Mouse (Mus musculus) bone marrow macrophage, adult 2 months (primary cell): ENCODE results near the gene Tceanc. TPM values are rescaled to one million over a fixed set of nuclear protein-coding genes. Genes with fewer than 3 reads are reported as not detected.

Experiments
- H3K27ac ChIP-seq: 2 replicates; pipeline ENCODE4 v1.5.1; 2012; ENCODE audit warnings: low read depth, low read length; ENCODE audit not compliant: insufficient read depth
- H3K4me1 ChIP-seq: 2 replicates; pipeline ENCODE4 v1.6.1; 2012; ENCODE audit warnings: low read length; ENCODE audit not compliant: control insufficient read depth, insufficient read depth
- H3K4me3 ChIP-seq: 2 replicates; pipeline ENCODE4 v1.5.1; 2012; ENCODE audit warnings: mild to moderate bottlenecking, low read length, moderate library complexity; ENCODE audit not compliant: insufficient read depth
- CTCF ChIP-seq: IDR thresholded peaks from 2 replicates; pipeline ENCODE4 v1.5.1; 2012; ENCODE audit warnings: low read depth, mild to moderate bottlenecking, low read length, moderate library complexity
- POLR2A ChIP-seq: IDR thresholded peaks from 2 replicates; pipeline ENCODE4 v1.6.1; 2012; ENCODE audit warnings: mild to moderate bottlenecking, low read depth, low read length, borderline replicate concordance
- polyA plus RNA-seq: library from polyadenylated mRNA; stranded (reverse); fragments of >200 nt; gene quantifications from 2 replicates; pipeline ENCODE4 v1.2.4, GENCODE M21; 2012; ENCODE audit not compliant: missing spikeins, insufficient read depth, insufficient read length

Tceanc gene
- 2.6 TPM in 2 replicates for polyA plus RNA-seq

DNA sequence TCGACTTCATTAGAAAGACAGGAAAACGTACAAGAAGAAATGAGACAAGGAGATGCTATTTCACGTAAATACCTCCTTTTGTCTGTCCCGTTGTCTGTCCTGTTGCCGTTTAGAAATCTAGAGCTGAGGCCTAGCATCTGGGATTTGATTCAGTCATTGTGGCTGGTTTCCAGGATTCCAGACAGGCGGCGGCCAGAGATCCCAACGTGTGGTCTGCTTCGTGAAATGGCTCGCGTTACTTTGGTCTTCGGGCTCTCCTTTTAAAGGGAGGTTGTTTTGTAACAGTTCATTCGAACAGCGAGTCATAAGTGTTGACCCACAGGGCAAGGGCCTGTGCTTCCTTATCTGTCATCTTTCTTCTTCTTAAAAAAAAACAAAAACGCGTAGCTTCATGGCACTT, at the start of gene Tceanc:
TSS of gene Tceanc (minus strand) at position 223 of the 400 bp plus-strand sequence.
- no peaks in the 10 kb centered on the region for H3K4me1 ChIP-seq
- H3K27ac ChIP-seq = no peak within 1 kb of the TSS
- TF ChIP-seq CTCF (no peak), POLR2A (no peak)
- H3K4me3 ChIP-seq = no peak within 1 kb of the TSS

DNA sequence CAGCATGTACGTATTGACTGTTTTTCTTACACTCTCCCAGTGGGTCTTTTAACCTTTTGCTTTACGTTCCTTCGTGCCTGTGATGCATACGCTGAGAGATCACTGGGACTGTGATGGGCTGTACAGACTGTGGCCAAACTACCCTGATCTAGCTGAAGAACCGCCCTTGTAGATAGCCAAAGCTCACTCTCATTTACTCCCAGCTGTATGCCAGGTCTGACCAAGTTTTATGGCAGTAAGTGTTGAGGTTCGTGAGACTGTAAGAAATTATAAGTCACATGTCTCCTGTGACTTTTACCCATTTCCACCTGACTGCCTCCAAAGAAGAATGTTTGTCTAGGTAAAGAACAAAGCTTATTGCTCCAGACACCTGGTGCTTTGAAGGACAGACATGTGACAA, 47.6 kb upstream of the Tceanc start:
- Histone ChIP-seq H3K4me3 (no peak overlapping the region), H3K4me1 (no peaks in the 10 kb centered on the region), H3K27ac (no peak overlapping the region)
- no peak for TF ChIP-seq CTCF
- TF ChIP-seq POLR2A = no peak

DNA sequence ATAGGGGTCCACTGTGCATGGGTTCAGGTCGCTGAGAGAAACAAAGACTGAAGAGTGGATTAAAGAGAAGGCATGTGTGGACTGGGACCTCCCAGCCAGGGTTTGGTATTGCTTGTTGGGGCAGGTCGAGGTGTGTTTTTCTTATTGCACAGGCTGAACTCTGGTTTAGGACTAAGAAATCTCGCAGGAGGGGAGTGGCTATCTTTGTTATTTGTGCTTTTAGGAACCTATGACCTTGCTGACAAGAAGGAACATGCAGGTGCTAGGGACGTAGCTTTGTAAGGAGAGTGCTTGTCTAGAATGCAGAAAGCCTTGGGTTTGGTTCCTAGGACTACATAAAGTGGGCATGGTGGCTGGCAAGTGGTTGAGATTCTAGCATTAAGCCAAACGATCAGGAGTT, 47.0 kb upstream of the Tceanc start:
- Histone ChIP-seq H3K4me3 (no peak overlapping the region), H3K27ac (no peak overlapping the region), H3K4me1 (no peaks in the 10 kb centered on the region)
- TF ChIP-seq CTCF = no peak
- TF ChIP-seq POLR2A = no peak

DNA sequence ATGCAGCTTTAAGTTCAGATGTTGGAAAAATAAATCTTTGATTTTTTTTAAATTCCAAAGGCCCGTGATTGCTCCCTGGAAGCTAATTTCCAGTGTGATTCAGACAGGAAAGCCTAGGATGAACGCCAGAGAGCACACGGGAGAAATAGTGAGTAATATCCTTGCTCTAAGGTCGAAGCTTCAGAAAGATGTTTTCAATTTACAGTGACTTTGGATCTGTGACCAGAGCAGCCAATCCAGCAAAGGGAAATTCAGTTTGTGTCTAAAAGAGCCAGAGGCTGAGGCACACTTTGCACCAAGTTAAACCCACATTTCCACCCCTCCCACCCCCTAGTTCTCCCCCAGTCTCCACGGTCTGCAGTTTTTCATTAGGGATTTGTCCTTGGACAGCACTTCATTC, 46.5 kb upstream of the Tceanc start:
- no peak overlapping the region for H3K4me3 ChIP-seq
- no peak overlapping the region for H3K27ac ChIP-seq
- no peak for TF ChIP-seq CTCF
- no peak for TF ChIP-seq POLR2A
- no peaks in the 10 kb centered on the region for H3K4me1 ChIP-seq

DNA sequence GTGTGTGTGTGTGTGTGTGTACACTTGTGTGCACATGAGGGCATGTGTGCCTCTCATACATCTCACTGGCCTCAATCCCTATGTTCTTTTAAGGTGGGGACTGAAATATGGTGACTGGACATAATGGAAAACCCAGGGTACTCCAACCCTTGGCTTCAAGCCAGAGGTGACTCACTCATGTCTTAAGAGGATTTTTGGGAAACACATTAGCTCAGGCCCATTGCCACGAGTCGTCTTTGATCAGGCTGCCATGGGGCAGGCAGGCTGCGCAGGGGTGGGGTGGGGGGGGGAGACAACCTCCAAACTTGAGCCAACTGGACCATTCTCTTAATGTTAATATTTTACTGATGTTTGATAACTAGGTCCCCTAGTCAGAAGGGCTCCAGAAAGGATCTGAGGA, 41.0 kb upstream of the Tceanc start:
- H3K4me1 ChIP-seq = no peaks in the 10 kb centered on the region
- TF ChIP-seq POLR2A = no peak
- TF ChIP-seq CTCF = no peak
- H3K4me3 ChIP-seq = no peak overlapping the region
- no peak overlapping the region for H3K27ac ChIP-seq

DNA sequence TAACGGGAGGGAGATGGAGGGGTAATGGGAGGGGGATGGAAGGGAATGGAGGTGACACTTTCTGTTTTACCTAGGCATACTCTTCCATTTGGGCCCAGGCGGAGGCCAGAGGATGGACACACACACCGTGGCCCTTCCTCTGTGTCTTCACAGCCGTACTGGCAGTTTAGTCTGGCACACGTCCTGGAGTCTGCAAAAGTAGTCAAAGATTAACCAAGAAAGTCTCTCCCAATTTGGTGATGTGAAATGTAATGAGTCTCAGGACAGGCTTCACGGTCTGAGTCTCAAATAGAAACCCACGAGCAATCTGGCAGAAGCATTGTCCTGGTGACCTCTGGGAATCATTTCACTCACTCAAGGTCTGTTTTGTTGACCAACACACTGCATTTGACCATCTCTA, 34.0 kb upstream of the Tceanc start:
- Histone ChIP-seq H3K4me1 (no peaks in the 10 kb centered on the region), H3K27ac (no peak overlapping the region), H3K4me3 (no peak overlapping the region)
- no peak for TF ChIP-seq POLR2A
- no peak for TF ChIP-seq CTCF

DNA sequence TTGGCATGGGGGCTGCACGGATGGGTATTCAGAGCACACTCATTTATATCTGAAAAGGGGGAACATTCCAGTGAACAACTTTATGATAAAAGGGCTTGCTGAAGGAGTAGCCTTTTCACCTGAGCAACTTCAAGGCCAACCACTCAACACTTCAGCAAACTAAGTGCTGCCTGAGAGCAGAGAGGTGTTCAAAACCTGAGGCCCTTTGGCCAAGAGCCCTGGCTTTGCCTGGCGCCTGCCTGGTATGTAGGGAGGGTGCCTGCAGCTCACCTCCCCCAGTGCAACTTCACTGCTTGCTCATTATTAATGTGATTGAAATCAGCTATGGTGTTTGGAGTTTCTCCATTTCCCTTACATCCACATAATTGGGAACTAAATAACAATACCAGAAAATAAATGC, 28.1 kb upstream of the Tceanc start:
- no peak overlapping the region for H3K27ac ChIP-seq
- H3K4me3 ChIP-seq = no peak overlapping the region
- H3K4me1 ChIP-seq = no peaks in the 10 kb centered on the region
- TF ChIP-seq POLR2A (no peak), CTCF (no peak)

DNA sequence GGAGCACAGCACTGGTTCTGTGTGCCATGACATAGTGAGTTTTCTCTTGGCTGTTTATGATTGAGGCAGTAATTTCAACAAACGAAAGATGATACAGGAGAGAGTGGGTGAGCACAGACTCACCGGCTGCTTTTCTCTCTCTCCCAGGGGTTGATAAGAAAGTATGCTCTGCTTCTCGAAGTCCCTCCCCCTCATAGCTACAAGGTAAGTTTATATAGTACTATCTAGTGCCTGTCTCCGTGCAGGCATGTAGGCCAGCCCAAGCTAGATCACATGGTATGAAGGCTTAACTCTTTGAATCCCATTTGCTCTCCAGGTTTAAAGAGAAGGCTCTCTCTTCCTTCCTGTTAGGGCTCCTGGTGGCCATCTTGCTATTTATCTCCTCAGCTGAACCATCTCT, 16.8 kb upstream of the Tceanc start:
- TF ChIP-seq POLR2A (no peak), CTCF (no peak)
- no peak overlapping the region for H3K27ac ChIP-seq
- no peaks in the 10 kb centered on the region for H3K4me1 ChIP-seq
- H3K4me3 ChIP-seq = no peak overlapping the region

DNA sequence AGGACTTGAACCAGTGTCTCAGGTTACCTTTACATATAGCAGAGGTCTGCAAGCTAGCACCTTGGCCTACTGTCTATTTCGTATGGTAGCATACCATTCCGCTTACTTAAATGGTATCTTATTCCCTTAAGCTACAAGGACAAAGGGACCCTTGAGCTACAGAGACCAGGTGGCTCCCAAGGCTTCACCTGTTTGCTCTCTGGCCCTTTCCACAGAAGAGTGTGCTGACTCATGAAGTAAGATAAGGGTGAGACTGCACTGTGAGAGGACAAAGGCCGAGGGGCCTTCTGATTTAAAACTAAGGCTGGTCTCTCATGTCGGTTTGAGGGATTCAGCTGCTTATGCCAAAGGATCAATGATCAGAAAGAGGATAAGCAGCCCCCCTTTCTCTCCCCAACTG, 15.1 kb upstream of the Tceanc start:
- TF ChIP-seq CTCF (no peak), POLR2A (no peak)
- H3K4me3 ChIP-seq = no peak overlapping the region
- no peak overlapping the region for H3K27ac ChIP-seq
- no peaks in the 10 kb centered on the region for H3K4me1 ChIP-seq

DNA sequence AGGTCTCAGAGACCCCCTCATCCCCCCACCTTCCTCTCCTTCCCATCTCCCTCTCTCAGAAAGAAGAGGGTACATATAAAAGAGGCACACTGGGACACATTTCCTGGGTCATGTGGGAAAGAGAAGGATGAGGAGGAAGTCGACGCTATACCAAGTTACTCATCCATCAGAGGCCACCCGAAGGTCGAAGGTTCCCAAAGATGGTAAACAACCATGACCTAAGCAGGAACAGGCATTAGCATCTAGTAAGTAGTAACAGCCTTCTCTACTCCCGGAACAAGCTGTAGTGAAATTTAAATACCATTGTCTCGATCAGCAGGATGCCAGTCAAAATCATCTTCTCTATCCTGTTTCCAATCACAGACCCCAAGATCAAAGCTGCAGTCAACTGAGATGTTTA, 13.3 kb upstream of the Tceanc start:
- Histone ChIP-seq H3K4me3 (no peak overlapping the region), H3K27ac (no peak overlapping the region), H3K4me1 (no peaks in the 10 kb centered on the region)
- TF ChIP-seq POLR2A (no peak), CTCF (no peak)

DNA sequence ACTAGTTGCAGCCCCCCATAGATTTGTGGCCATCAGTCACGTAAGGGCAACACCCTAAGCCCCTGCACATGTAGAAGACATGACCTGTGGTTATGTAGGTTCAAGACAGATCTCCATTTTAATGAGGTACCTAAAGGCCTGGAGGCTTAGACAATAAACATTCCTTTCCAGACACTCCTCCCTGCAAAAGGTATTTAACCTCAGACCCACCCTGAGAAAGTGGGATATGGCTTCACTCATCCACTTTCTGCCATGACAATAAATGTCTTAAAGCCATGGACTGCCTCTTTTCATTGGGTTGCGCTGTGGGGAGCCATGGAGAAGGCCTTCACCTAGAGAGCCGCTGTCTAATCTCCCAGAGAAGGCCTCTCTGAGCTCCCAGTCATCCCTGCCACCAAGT, 9.8 kb upstream of the Tceanc start:
- TF ChIP-seq CTCF = no peak
- no peak for TF ChIP-seq POLR2A
- H3K27ac ChIP-seq = no peak overlapping the region
- H3K4me1 ChIP-seq = no peaks in the 10 kb centered on the region
- no peak overlapping the region for H3K4me3 ChIP-seq
